Mouse (Mus musculus): ENCODE results near the gene Ankrd53. TPM values are rescaled to one million over a fixed set of nuclear protein-coding genes. Genes with fewer than 3 reads are reported as not detected.

Ankrd53 gene
- total and polyA plus RNA-seq, 3 experiments, result not detected

GRCm38 (mm10) chr6:83749286-83749685, 13.2 kb upstream of the Ankrd53 start:
- H3K27me3 ChIP-seq (ENCODE audit: insufficient read depth, low read length), result peaks cover 44% of the 10 kb centered on the region
- ATAC-seq (ENCODE audit: extremely low read depth, insufficient number of reproducible peaks, low FRiP score, poor library complexity, severe bottlenecking) (no peak), DNase-seq (ENCODE audit: low spot score) (no peak)
- no peaks in the 10 kb centered on the region for H3K36me3 ChIP-seq (replicated peaks)
- no peak overlapping the region for H3K4me3 ChIP-seq (ENCODE audit: low read depth, low read length)
- TF ChIP-seq CTCF (IDR thresholded peaks at IDR 0.05; ENCODE audit: low read depth, low read length), result no peak
- TF ChIP-seq GATA2 (IDR thresholded peaks at IDR 0.05; ENCODE audit: borderline replicate concordance, low read depth, low read length), result no peak
- TF ChIP-seq TAL1 (conservative IDR thresholded peaks at IDR 0.05; ENCODE audit: low read depth, low read length), result no peak
- TF ChIP-seq GATA1 (IDR thresholded peaks at IDR 0.05; ENCODE audit: borderline replicate concordance, low read length), result no peak
- TF ChIP-seq POLR2AphosphoS5 (IDR thresholded peaks at IDR 0.05; ENCODE audit: insufficient replicate concordance, low read depth, low read length), result no peak
- H3K9me3 ChIP-seq (replicated peaks), result no peaks in the 10 kb centered on the region
- H3K4me1 ChIP-seq (ENCODE audit: insufficient read depth, low read depth, low read length), result 0 out of 2 replicates have a peak, but pooled peaks cover 3% of the 10 kb centered on the region

- TF ChIP-seq CTCF (IDR thresholded peaks at IDR 0.05; ENCODE audit: low read depth, low read length), result peak; percentile 56
- TF ChIP-seq TAL1 (conservative IDR thresholded peaks at IDR 0.05; ENCODE audit: low read depth, low read length), result no peak
- H3K4me1 ChIP-seq (ENCODE audit: insufficient read depth, low read depth, low read length), result 0 out of 2 replicates have a peak, but pooled peaks cover 3% of the 10 kb centered on the region
- peaks cover 49% of the 10 kb centered on the region for H3K27me3 ChIP-seq (ENCODE audit: insufficient read depth, low read length)
- ATAC-seq (ENCODE audit: extremely low read depth, insufficient number of reproducible peaks, low FRiP score, poor library complexity, severe bottlenecking) (peak; percentile 45; the same call in 1 of the 2 replicates), DNase-seq (ENCODE audit: low spot score) (peak; percentile 40)
- H3K4me3 ChIP-seq (ENCODE audit: low read depth, low read length), result no peak overlapping the region
- H3K9me3 ChIP-seq (replicated peaks), result no peaks in the 10 kb centered on the region
- H3K36me3 ChIP-seq (replicated peaks), result no peaks in the 10 kb centered on the region
Measured at GRCm38 (mm10) chr6:83750171-83750684, 12.2 kb upstream of the Ankrd53 start.

- TF ChIP-seq GATA1 (IDR thresholded peaks at IDR 0.05; ENCODE audit: borderline replicate concordance, low read length), result no peak
- TF ChIP-seq GATA2 (IDR thresholded peaks at IDR 0.05; ENCODE audit: borderline replicate concordance, low read depth, low read length), result no peak
- TF ChIP-seq CTCF (IDR thresholded peaks at IDR 0.05; ENCODE audit: low read depth, low read length), result no peak
- no peak for TF ChIP-seq POLR2AphosphoS5 (IDR thresholded peaks at IDR 0.05; ENCODE audit: insufficient replicate concordance, low read depth, low read length)
- no peak for TF ChIP-seq TAL1 (conservative IDR thresholded peaks at IDR 0.05; ENCODE audit: low read depth, low read length)
- Histone ChIP-seq H3K36me3 (replicated peaks) (no peaks in the 10 kb centered on the region), H3K27me3 (ENCODE audit: insufficient read depth, low read length) (peaks cover 58% of the 10 kb centered on the region), H3K9me3 (replicated peaks) (no peaks in the 10 kb centered on the region), H3K4me1 (ENCODE audit: insufficient read depth, low read depth, low read length) (no peaks in the 10 kb centered on the region; the same call in 1 of the 2 replicates), H3K4me3 (ENCODE audit: low read depth, low read length) (no peak overlapping the region)
- no peak for ATAC-seq (ENCODE audit: extremely low read depth, insufficient number of reproducible peaks, low FRiP score, poor library complexity, severe bottlenecking)
- no peak for DNase-seq (ENCODE audit: low spot score)
Measured at GRCm38 (mm10) chr6:83756051-83756450, 6.4 kb upstream of the Ankrd53 start.

- H3K9me3 ChIP-seq (replicated peaks), result no peaks in the 10 kb centered on the region
- peaks cover 33% of the 10 kb centered on the region for H3K27me3 ChIP-seq (ENCODE audit: insufficient read depth, low read length)
- peaks cover 12% of the 10 kb centered on the region for H3K36me3 ChIP-seq (replicated peaks)
- TF ChIP-seq CTCF (IDR thresholded peaks at IDR 0.05; ENCODE audit: low read depth, low read length) (no peak), TAL1 (conservative IDR thresholded peaks at IDR 0.05; ENCODE audit: low read depth, low read length) (no peak), POLR2AphosphoS5 (IDR thresholded peaks at IDR 0.05; ENCODE audit: insufficient replicate concordance, low read depth, low read length) (no peak), GATA1 (IDR thresholded peaks at IDR 0.05; ENCODE audit: borderline replicate concordance, low read length) (no peak), GATA2 (IDR thresholded peaks at IDR 0.05; ENCODE audit: borderline replicate concordance, low read depth, low read length) (no peak)
- ATAC-seq (ENCODE audit: extremely low read depth, insufficient number of reproducible peaks, low FRiP score, poor library complexity, severe bottlenecking), result no peak
- H3K4me3 ChIP-seq (ENCODE audit: low read depth, low read length), result no peak overlapping the region; the same call in 1 of the 2 replicates
- DNase-seq (ENCODE audit: low spot score), result no peak
- H3K4me1 ChIP-seq (ENCODE audit: insufficient read depth, low read depth, low read length), result peaks cover 8% of the 10 kb centered on the region
Measured at GRCm38 (mm10) chr6:83762880-83763431, 512 bp downstream of the Ankrd53 start.

GRCm38 (mm10) chr6:83766982-83767381, 4.5 kb downstream of the Ankrd53 start:
- Histone ChIP-seq H3K9me3 (replicated peaks) (no peaks in the 10 kb centered on the region), H3K4me3 (ENCODE audit: low read depth, low read length) (no peak overlapping the region), H3K36me3 (replicated peaks) (peaks cover 52% of the 10 kb centered on the region), H3K4me1 (ENCODE audit: insufficient read depth, low read depth, low read length) (peaks cover 19% of the 10 kb centered on the region), H3K27me3 (ENCODE audit: insufficient read depth, low read length) (peaks cover 16% of the 10 kb centered on the region)
- ATAC-seq (ENCODE audit: extremely low read depth, insufficient number of reproducible peaks, low FRiP score, poor library complexity, severe bottlenecking) (no peak), DNase-seq (ENCODE audit: low spot score) (no peak)
- no peak for TF ChIP-seq CTCF (IDR thresholded peaks at IDR 0.05; ENCODE audit: low read depth, low read length)
- TF ChIP-seq GATA1 (IDR thresholded peaks at IDR 0.05; ENCODE audit: borderline replicate concordance, low read length), result no peak
- TF ChIP-seq POLR2AphosphoS5 (IDR thresholded peaks at IDR 0.05; ENCODE audit: insufficient replicate concordance, low read depth, low read length), result no peak
- no peak for TF ChIP-seq GATA2 (IDR thresholded peaks at IDR 0.05; ENCODE audit: borderline replicate concordance, low read depth, low read length)
- TF ChIP-seq TAL1 (conservative IDR thresholded peaks at IDR 0.05; ENCODE audit: low read depth, low read length), result no peak

GRCm38 (mm10) chr6:83768485-83768884, 6.0 kb downstream of the Ankrd53 start:
- H3K36me3 ChIP-seq (replicated peaks), result peaks cover 67% of the 10 kb centered on the region
- DNase-seq (ENCODE audit: low spot score) (no peak), ATAC-seq (ENCODE audit: extremely low read depth, insufficient number of reproducible peaks, low FRiP score, poor library complexity, severe bottlenecking) (no peak)
- peaks cover 26% of the 10 kb centered on the region for H3K4me1 ChIP-seq (ENCODE audit: insufficient read depth, low read depth, low read length)
- no peak overlapping the region for H3K4me3 ChIP-seq (ENCODE audit: low read depth, low read length)
- H3K27me3 ChIP-seq (ENCODE audit: insufficient read depth, low read length), result peaks cover 7% of the 10 kb centered on the region; the same call in 1 of the 2 replicates
- H3K9me3 ChIP-seq (replicated peaks), result no peaks in the 10 kb centered on the region
- TF ChIP-seq GATA1 (IDR thresholded peaks at IDR 0.05; ENCODE audit: borderline replicate concordance, low read length) (no peak), GATA2 (IDR thresholded peaks at IDR 0.05; ENCODE audit: borderline replicate concordance, low read depth, low read length) (no peak), TAL1 (conservative IDR thresholded peaks at IDR 0.05; ENCODE audit: low read depth, low read length) (no peak), CTCF (IDR thresholded peaks at IDR 0.05; ENCODE audit: low read depth, low read length) (no peak), POLR2AphosphoS5 (IDR thresholded peaks at IDR 0.05; ENCODE audit: insufficient replicate concordance, low read depth, low read length) (no peak)
